Mouse (Mus musculus) cerebellum, adult 2 months (tissue): ENCODE measurements at regions not wholly inside any gene's neighbourhood (a gene's known extent, or its start where the extent isn't known, plus 50 kb on each side); places are given as distances from the start of the nearest gene placed in this dataset.

Source experiments
- CTCF ChIP-seq: fragments of 200-500 bp; IDR thresholded peaks from 2 replicates; pipeline ENCODE4 v1.5.1; 2011; ENCODE audit warnings: low read depth, mild to moderate bottlenecking, control low read depth, low read length, moderate library complexity, borderline replicate concordance; ENCODE audit not compliant: insufficient read depth
- POLR2A ChIP-seq: fragments of 200-500 bp; IDR thresholded peaks from 2 replicates; pipeline ENCODE4 v1.6.1; 2011; ENCODE audit warnings: low read length, control low read depth, borderline replicate concordance; ENCODE audit not compliant: insufficient read depth

DNA sequence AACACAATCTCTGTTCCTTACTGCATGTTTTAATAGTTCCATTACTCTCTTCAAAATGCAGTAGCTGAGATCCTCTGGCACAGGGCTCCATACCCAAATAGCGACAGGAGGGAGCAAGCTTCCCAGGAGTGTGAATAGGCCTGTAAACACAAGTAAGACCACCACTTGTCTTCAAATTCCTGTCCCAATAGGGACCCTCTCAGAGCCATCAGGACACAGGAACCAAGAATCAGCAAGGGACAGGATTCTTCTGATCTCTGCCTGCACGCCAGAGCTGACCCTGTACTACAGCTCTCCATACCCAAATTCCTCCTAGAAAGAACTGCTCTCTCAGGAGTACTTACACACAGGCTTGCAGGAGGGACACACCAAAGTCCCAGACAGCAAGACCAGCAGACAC lies 200.9 kb upstream of the Creb1 start:
- TF ChIP-seq CTCF (no peak), POLR2A (no peak)
